Mouse (Mus musculus): ENCODE measurements at regions not wholly inside any gene's neighbourhood (a gene's known extent, or its start where the extent isn't known, plus 50 kb on each side); places are given as distances from the start of the nearest gene placed in this dataset.

DNA sequence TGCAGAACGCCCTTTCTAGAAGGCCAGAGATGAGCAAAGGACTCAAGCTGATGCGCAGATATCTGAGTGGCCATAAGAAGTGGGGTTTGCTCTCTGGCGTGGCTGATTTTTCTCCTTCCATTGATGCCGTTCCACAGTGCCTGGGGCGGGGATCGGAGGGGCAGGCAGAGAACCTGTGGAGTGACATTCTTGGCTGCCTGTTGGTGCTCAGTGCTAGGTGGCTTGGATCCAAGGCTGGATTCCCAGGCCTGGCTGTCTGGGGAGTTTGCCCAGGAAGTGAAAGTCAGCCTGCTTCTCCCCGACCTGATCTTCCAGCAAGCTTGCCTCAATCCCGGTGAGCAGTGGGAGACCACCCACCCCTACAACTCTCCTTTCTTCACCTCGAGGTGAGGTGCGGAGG is 181.5 kb downstream of the 3110018I06Rik start:
- H3K27me3 ChIP-seq (ENCODE audit: control insufficient read depth, insufficient read depth, low read length), result no peaks in the 10 kb centered on the region
- H3K36me3 ChIP-seq (ENCODE audit: control insufficient read depth, insufficient read depth, low read length), result no peaks in the 10 kb centered on the region
- no peak overlapping the region for H3K27ac ChIP-seq (ENCODE audit: low read depth, low read length)
- H3K4me1 ChIP-seq (ENCODE audit: control insufficient read depth, insufficient read depth, low read length), result no peaks in the 10 kb centered on the region
- H3K4me2 ChIP-seq, result no peak overlapping the region
- H3K4me3 ChIP-seq (ENCODE audit: low read depth, low read length), result no peak overlapping the region
- H3K9ac ChIP-seq (ENCODE audit: low read length), result no peak overlapping the region
- 80% methylated on average over 10 of the region's 10 CpGs for WGBS
- ATAC-seq (ENCODE audit: low FRiP score) (no peak), DNase-seq (ENCODE audit: low spot score, missing footprints) (peak; percentile 12)
- H3K9me3 ChIP-seq (ENCODE audit: control insufficient read depth, low read length), result no peaks in the 10 kb centered on the region

DNA sequence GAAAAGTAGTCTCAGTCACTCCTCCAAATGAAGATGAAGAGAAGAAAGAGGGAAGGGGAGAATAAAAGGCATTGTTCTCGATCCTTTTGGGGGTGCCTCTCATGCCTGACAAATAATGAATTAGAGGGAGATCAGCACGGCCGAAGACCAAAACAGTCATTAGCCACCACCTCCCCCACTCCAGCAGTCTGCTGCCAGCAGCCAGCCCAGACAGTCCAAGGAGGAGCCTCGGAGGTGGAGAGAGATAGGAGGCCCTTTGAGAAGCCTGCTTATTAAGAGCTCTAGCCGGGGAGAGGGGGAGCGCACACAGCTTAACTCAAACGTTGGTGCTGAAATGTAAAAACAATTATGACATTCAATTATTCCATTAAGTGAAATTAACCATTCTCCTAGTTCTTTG is 188.6 kb downstream of the 3110018I06Rik start:
- WGBS, result 25% methylated on average over 7 of the region's 7 CpGs
- no peak for DNase-seq (ENCODE audit: low spot score, missing footprints)
- H3K9me3 ChIP-seq (ENCODE audit: control insufficient read depth, low read length), result no peaks in the 10 kb centered on the region
- no peak overlapping the region for H3K9ac ChIP-seq (ENCODE audit: low read length)
- no peak overlapping the region for H3K4me2 ChIP-seq
- H3K4me3 ChIP-seq (ENCODE audit: low read depth, low read length), result no peak overlapping the region
- H3K36me3 ChIP-seq (ENCODE audit: control insufficient read depth, insufficient read depth, low read length), result no peaks in the 10 kb centered on the region
- ATAC-seq (ENCODE audit: low FRiP score), result no peak
- H3K27ac ChIP-seq (ENCODE audit: low read depth, low read length), result no peak overlapping the region
- H3K27me3 ChIP-seq (ENCODE audit: control insufficient read depth, insufficient read depth, low read length), result no peaks in the 10 kb centered on the region
- H3K4me1 ChIP-seq (ENCODE audit: control insufficient read depth, insufficient read depth, low read length), result no peaks in the 10 kb centered on the region

DNA sequence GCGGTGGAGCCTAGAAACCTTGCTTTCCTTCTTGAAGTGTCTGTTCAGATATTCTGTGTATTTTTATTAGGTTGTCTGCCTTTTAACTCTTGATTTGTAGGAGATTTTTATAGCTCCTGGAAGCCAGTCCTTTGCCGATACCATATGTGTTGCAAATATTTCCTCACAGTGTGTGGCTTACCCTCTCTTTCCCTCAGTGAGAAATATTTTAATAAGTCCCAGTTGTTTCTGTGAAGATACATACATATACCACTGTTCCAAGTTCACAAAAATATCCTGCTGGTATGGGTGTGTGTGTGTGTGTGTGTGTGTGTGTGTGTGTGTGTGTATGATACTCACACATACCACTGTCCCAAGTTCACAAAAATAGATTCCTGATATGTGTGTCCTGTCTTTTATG is 199.0 kb downstream of the 3110018I06Rik start:
- no peaks in the 10 kb centered on the region for H3K36me3 ChIP-seq (ENCODE audit: control insufficient read depth, insufficient read depth, low read length)
- no peaks in the 10 kb centered on the region for H3K9me3 ChIP-seq (ENCODE audit: control insufficient read depth, low read length)
- no peaks in the 10 kb centered on the region for H3K4me1 ChIP-seq (ENCODE audit: control insufficient read depth, insufficient read depth, low read length)
- 75% methylated on average over 2 of the region's 2 CpGs for WGBS
- no peak overlapping the region for H3K4me3 ChIP-seq (ENCODE audit: low read depth, low read length)
- no peaks in the 10 kb centered on the region for H3K27me3 ChIP-seq (ENCODE audit: control insufficient read depth, insufficient read depth, low read length)
- no peak overlapping the region for H3K27ac ChIP-seq (ENCODE audit: low read depth, low read length)
- H3K9ac ChIP-seq (ENCODE audit: low read length), result no peak overlapping the region
- no peak overlapping the region for H3K4me2 ChIP-seq
- ATAC-seq (ENCODE audit: low FRiP score), result no peak
- DNase-seq (ENCODE audit: low spot score, missing footprints), result peak; percentile 77

DNA sequence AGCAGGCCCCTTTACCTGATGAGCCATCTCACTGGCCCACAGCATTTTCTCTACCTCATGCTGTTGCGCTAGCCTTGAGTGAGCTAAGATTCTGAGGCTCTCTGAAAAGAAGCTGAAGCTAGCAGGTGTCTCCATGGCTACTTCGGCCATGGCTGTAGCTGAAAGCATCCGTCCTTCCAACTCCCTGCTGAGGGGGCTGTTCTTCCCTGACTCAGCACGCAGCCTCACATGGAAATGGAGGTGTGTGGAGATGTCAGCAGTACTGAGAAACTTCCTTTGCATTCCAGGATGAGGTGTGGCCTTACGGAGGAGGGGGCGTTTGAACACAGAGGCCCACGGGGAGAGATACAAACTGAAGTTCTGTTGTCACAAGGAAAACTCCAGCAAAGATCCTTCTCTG is 201.0 kb downstream of the 3110018I06Rik start:
- no peaks in the 10 kb centered on the region for H3K36me3 ChIP-seq (ENCODE audit: control insufficient read depth, insufficient read depth, low read length)
- H3K9ac ChIP-seq (ENCODE audit: low read length), result no peak overlapping the region
- no peaks in the 10 kb centered on the region for H3K27me3 ChIP-seq (ENCODE audit: control insufficient read depth, insufficient read depth, low read length)
- 45% methylated on average over 7 of the region's 7 CpGs for WGBS
- no peak overlapping the region for H3K4me3 ChIP-seq (ENCODE audit: low read depth, low read length)
- DNase-seq (ENCODE audit: low spot score, missing footprints) (peak; percentile 64), ATAC-seq (ENCODE audit: low FRiP score) (no peak)
- H3K9me3 ChIP-seq (ENCODE audit: control insufficient read depth, low read length), result no peaks in the 10 kb centered on the region
- H3K4me1 ChIP-seq (ENCODE audit: control insufficient read depth, insufficient read depth, low read length), result no peaks in the 10 kb centered on the region
- no peak overlapping the region for H3K4me2 ChIP-seq
- no peak overlapping the region for H3K27ac ChIP-seq (ENCODE audit: low read depth, low read length)

DNA sequence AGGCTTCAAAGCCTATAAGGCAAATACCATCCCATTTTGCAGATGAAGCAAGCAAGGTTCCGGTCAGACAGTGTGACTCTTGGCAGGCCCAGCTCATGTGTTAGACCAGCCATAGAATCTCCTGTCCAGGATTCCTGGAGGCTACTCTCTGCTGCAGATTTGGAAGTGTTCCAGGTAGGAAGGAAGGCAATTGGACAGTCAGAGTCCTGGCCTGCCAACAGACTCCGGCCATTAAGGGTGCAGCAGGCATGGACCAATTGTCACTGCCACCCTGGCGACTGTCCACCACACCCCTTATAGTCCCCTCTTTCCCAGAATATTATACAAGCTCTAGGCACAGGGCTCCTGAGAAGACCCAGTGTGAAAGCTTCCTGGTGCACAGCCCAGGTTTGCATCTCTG is 201.6 kb downstream of the 3110018I06Rik start:
- Histone ChIP-seq H3K9me3 (ENCODE audit: control insufficient read depth, low read length) (no peaks in the 10 kb centered on the region), H3K36me3 (ENCODE audit: control insufficient read depth, insufficient read depth, low read length) (no peaks in the 10 kb centered on the region), H3K4me2 (no peak overlapping the region), H3K9ac (ENCODE audit: low read length) (no peak overlapping the region), H3K27ac (ENCODE audit: low read depth, low read length) (no peak overlapping the region), H3K4me1 (ENCODE audit: control insufficient read depth, insufficient read depth, low read length) (no peaks in the 10 kb centered on the region), H3K4me3 (ENCODE audit: low read depth, low read length) (no peak overlapping the region), H3K27me3 (ENCODE audit: control insufficient read depth, insufficient read depth, low read length) (no peaks in the 10 kb centered on the region)
- ATAC-seq (ENCODE audit: low FRiP score) (no peak), DNase-seq (ENCODE audit: low spot score, missing footprints) (no peak)
- 85% methylated on average over 3 of the region's 3 CpGs for WGBS

DNA sequence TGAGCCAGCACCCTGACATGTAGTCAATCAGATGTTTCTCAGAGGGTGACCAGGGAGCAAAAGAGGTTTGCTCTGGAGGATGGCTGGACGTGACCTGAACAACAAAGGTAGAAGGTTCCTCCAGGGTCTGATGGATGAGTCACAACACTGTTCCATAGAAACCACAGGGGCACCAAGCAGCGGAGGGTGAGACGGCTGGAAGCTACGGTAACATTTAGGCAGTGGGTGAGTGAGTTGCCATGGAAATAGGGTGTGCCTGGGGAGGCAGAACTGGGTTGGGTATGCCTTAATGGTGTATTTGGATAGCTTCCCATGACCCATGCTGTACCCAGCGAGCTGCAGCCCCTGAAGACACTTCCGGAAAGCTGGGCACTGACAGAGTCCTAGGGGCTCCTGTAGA is 205.3 kb downstream of the 3110018I06Rik start:
- WGBS, result 78% methylated on average over 6 of the region's 6 CpGs
- ATAC-seq (ENCODE audit: low FRiP score), result no peak

DNA sequence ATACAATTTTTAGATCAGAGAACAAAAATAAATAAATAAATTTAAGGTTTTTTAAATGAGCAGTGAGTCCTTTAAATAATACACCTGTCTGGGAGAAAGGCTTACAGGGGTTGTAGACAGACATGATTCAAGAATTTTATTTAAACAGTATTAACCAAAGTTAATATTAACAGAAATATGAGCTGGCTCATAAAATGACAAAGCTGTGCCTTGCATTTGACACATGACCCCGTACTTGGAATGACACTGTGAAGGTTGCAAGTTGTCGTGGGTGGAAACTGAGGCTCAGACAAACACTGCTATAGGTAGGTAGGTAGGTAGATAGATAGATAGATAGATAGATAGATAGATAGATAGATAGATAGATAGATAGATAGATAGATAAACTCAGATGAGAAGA is 206.6 kb downstream of the 3110018I06Rik start:
- Histone ChIP-seq H3K9me3 (ENCODE audit: control insufficient read depth, low read length) (no peaks in the 10 kb centered on the region), H3K4me3 (ENCODE audit: low read depth, low read length) (no peak overlapping the region), H3K27ac (ENCODE audit: low read depth, low read length) (no peak overlapping the region), H3K27me3 (ENCODE audit: control insufficient read depth, insufficient read depth, low read length) (no peaks in the 10 kb centered on the region), H3K4me2 (no peak overlapping the region), H3K36me3 (ENCODE audit: control insufficient read depth, insufficient read depth, low read length) (no peaks in the 10 kb centered on the region), H3K4me1 (ENCODE audit: control insufficient read depth, insufficient read depth, low read length) (no peaks in the 10 kb centered on the region), H3K9ac (ENCODE audit: low read length) (no peak overlapping the region)
- DNase-seq (ENCODE audit: low spot score, missing footprints), result no peak
- ATAC-seq (ENCODE audit: low FRiP score), result no peak
- 91% methylated on average over 2 of the region's 2 CpGs for WGBS

More for the DNA sequence above, 205.3 kb downstream of the 3110018I06Rik start:
- Histone ChIP-seq H3K27me3 (ENCODE audit: control insufficient read depth, insufficient read depth, low read length) (no peaks in the 10 kb centered on the region), H3K4me2 (no peak overlapping the region), H3K9ac (ENCODE audit: low read length) (no peak overlapping the region), H3K36me3 (ENCODE audit: control insufficient read depth, insufficient read depth, low read length) (no peaks in the 10 kb centered on the region), H3K4me3 (ENCODE audit: low read depth, low read length) (no peak overlapping the region), H3K4me1 (ENCODE audit: control insufficient read depth, insufficient read depth, low read length) (no peaks in the 10 kb centered on the region), H3K27ac (ENCODE audit: low read depth, low read length) (no peak overlapping the region), H3K9me3 (ENCODE audit: control insufficient read depth, low read length) (no peaks in the 10 kb centered on the region)
- no peak for DNase-seq (ENCODE audit: low spot score, missing footprints)

DNA sequence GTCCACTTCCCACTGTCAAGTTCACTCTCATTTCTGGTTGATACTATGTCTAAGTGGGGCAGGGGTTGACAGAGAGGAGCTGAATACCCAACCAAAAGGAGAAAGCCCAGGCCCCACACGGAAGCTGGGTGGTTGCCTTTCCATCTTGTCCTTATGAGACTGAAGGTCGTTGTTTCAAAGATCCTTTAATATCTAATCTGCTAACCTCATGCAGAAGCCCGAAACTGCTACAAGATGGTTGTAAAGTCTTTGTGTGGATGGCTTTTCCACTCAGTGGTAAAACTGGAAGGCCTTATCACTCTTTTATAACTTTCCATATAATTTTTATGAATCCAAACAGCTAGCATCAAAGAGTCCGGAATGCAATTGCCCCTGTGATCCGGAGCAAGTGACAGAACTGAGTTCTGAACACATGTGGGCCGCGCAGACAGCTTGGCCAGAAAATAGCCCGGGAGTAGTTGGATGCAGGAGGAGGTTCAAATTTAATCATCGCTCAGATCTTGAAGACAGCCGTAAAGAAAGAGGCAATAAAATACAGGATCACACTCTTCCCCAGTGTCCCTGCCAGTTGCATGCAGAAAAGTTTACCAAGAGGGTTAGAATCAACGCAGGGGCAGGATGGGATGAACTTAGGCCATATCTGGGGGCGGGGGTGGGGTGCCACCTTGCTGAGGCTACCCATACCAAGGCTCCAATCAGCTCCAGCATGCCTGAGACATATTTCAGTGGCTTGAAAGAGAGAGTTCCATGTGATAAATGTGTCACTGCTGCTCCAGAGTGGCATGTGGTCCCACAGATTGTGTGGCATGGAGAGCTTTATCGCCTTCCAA is 207.2 kb downstream of the 3110018I06Rik start:
- no peak overlapping the region for H3K9ac ChIP-seq (ENCODE audit: low read length)
- ATAC-seq (ENCODE audit: low FRiP score), result no peak
- H3K4me1 ChIP-seq (ENCODE audit: control insufficient read depth, insufficient read depth, low read length), result no peaks in the 10 kb centered on the region
- no peaks in the 10 kb centered on the region for H3K36me3 ChIP-seq (ENCODE audit: control insufficient read depth, insufficient read depth, low read length)
- H3K4me3 ChIP-seq (ENCODE audit: low read depth, low read length), result no peak overlapping the region
- H3K27ac ChIP-seq (ENCODE audit: low read depth, low read length), result no peak overlapping the region
- no peak for DNase-seq (ENCODE audit: low spot score, missing footprints)
- 93% methylated on average over 13 of the region's 13 CpGs for WGBS
- no peaks in the 10 kb centered on the region for H3K9me3 ChIP-seq (ENCODE audit: control insufficient read depth, low read length)
- H3K27me3 ChIP-seq (ENCODE audit: control insufficient read depth, insufficient read depth, low read length), result no peaks in the 10 kb centered on the region
- H3K4me2 ChIP-seq, result no peak overlapping the region

DNA sequence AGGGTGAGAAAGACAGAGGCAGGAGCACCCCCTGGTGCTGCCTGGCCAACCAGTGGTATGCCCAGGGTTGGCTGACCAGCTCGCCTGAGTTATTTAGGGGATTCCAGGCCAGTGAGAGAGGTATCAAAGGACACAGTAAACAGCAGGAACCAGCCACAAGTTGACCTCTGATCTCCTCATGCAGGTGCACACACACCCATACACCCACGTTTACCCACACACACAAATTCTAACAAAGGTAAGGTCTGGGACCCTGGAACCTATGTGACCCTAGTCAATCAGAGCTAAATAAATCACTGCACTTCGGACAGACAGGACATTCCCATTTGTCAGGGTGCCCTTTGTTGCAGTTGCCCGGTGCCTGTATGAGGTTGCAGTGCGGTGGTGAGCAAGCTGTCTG is 211.9 kb downstream of the 3110018I06Rik start:
- Histone ChIP-seq H3K27ac (ENCODE audit: low read depth, low read length) (no peak overlapping the region), H3K4me2 (no peak overlapping the region), H3K4me1 (ENCODE audit: control insufficient read depth, insufficient read depth, low read length) (no peaks in the 10 kb centered on the region), H3K27me3 (ENCODE audit: control insufficient read depth, insufficient read depth, low read length) (no peaks in the 10 kb centered on the region), H3K4me3 (ENCODE audit: low read depth, low read length) (no peak overlapping the region), H3K9ac (ENCODE audit: low read length) (no peak overlapping the region), H3K36me3 (ENCODE audit: control insufficient read depth, insufficient read depth, low read length) (no peaks in the 10 kb centered on the region), H3K9me3 (ENCODE audit: control insufficient read depth, low read length) (no peaks in the 10 kb centered on the region)
- ATAC-seq (ENCODE audit: low FRiP score) (no peak), DNase-seq (ENCODE audit: low spot score, missing footprints) (no peak)
- WGBS, result 64% methylated on average over 5 of the region's 5 CpGs

All from midbrain, embryonic 11.5 days (tissue).